Mouse (Mus musculus): ENCODE results near the gene Cep170.

Cep170 gene

DNA sequence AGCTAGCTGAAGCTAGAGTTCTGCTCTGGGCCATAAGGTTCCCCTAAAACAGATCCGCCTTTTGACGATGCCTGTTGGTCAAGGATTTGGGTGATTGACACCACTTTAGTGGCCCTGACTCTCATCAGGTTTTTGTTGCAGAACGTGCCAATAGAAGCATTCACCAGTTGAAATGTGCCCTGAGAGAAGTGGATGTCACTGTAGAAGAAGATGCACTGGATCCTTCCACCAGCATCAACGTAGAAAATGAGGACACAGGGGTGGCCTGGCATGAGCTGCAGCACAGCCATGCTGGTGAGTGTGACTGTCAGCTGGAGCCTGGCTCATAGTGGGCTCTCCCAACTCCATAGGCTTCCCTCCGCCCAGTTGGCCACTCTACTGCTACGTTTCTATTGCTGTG, 10.7 kb upstream of the Cep170 start:
- DNase-seq: no peak

- no peak for DNase-seq
These were observed 10.0 kb upstream of the Cep170 start for GRCm38 (mm10) chr1:176823889-176824288.

GRCm38 (mm10) chr1:176822949-176823348, 9.1 kb upstream of the Cep170 start:
- DNase-seq: no peak

GRCm38 (mm10) chr1:176821929-176822328, 8.1 kb upstream of the Cep170 start:
- no peak for DNase-seq

DNA sequence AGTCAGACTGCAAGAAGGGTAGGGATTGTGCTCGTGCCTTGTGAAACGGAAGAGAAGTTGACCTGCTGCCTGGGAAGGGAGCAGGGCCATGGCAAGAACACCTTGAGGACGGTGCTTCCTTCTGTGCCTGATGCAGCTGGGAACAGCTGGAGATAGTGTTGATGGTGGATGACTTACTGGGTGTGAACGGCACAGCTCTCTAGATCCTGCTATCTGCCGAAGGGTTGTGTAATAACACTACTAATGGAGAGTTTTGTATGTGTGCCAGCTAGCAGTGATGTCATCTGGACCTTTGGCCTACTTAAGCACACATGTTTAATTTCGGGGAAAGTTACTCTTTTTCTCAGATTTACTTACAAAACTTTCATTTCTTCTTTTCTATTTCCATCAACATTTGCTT, 4.9 kb upstream of the Cep170 start:
- peak; percentile 36 for DNase-seq

DNA sequence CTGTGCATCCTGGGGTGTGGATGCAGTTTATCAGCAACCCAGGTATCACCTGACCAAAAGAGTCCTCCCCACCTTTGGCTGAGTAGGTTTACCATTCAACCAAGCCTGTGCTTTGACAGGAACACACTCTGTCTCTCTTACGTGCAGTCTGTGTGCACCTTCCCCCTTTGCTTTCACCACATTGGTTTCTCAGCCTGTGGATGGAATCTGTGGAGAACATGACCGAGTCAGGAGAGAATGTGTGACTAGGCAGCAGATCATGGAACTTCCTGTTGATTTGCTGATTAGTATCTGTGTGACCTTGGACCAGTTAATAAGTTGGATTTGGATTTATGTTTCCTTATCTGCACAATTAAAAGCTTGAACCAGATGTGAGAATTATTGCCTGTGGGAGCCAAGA, 4.3 kb upstream of the Cep170 start:
- no peak for DNase-seq

- no peak for DNase-seq
These were observed 2.9 kb upstream of the Cep170 start for GRCm38 (mm10) chr1:176816728-176817127.

- peak; percentile 90 for DNase-seq
These were observed 760 bp upstream of the Cep170 start, which contains the start of gene Sdccag8 for GRCm38 (mm10) chr1:176814591-176815062. Gene Sdccag8, plus strand, starts transcription at chr1:176814660.

DNA sequence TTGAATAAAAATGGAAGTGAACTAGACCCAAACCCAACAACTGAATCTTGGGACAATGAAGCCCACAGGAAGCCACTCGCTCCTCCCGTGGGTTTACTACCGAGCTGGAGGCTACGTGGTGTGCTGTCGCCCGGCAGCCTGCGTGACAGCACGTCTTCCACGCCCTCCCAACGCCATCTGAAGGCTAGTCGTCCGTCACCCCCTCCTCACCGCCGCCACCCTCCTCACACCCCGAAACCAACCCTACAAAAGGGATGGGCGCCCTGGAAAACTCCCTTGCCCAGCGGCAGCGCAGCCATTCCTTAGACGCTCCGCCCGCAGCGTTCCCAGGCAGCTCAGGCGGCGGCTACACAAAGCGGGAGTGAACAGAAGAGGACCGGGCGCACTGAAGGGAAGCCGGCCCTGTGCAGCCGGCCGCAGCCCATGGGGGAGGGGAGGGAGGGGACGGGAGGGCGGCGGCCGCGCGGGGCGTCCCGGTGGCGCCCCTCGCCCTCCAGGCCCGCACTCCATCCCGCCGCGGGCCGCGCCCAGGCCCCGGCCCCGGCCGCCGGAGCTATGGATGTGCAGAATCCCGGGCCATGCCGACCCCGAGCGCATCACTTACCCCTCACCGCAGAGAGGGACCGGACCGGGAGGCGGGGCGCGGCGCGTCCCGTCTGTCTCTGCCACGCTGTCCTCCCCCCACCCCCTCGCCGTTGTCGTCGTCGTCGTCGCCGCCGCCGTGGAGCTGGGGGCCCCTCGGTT, 403 bp downstream of the Cep170 start:
- DNase-seq: peak; percentile 78

DNA sequence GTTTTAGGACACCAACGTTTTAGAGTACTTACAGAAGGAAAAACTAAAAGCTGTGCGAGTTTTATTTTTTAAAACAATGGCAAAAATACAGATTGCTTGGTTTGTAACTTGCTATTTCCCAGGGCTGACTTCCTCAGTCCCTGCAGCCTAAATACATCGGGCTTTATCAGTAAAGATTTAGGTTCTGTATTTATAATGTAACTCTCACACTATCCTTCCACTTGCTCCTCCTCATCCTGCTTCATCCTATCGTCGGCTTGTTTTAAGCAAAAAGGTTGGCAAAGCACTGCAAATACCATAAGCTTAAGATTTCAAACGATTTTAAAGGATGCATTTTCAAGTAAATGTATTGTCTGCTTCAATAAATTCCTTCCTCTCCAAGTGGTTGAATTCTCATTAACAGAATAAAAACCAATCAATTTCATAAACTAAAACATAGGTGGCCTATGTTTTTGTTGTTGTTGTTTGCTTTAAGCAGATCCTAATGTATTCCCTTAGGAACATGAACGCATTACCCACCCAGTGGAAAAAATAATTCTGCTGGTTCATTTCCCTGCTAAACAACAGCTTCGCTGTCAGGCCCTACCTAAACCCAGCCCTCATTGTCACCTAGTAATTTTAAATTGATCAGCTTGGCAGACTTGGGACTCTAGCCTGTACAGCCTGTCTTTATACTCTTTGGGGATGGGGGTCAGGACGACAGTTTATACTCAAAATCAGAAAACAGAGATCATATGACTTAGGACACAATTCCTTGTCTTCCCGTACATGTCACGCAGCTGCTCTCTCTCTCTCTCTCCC, 1.2 kb downstream of the Cep170 start:
- DNase-seq: no peak

DNA sequence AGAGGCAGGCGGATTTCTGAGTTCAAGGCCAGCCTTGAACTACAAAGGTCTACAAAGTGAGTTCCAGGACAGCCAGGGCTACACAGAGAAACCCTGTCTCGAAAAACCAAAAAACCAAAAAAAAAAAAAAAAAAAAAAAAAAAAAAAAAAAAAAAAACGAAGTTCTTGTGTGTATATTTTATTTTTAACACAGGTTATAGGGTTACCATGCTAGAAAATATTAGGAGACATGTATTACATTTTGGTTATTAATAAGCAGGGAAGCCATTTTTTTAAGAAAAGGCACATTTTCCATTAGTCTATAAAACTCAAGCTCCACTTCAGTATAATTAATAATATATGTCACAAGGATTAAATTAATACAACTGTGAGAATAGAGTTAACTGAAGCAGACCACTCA, 2.0 kb downstream of the Cep170 start:
- DNase-seq: no peak

GRCm38 (mm10) chr1:176810161-176810560, 3.7 kb downstream of the Cep170 start:
- DNase-seq: no peak

DNA sequence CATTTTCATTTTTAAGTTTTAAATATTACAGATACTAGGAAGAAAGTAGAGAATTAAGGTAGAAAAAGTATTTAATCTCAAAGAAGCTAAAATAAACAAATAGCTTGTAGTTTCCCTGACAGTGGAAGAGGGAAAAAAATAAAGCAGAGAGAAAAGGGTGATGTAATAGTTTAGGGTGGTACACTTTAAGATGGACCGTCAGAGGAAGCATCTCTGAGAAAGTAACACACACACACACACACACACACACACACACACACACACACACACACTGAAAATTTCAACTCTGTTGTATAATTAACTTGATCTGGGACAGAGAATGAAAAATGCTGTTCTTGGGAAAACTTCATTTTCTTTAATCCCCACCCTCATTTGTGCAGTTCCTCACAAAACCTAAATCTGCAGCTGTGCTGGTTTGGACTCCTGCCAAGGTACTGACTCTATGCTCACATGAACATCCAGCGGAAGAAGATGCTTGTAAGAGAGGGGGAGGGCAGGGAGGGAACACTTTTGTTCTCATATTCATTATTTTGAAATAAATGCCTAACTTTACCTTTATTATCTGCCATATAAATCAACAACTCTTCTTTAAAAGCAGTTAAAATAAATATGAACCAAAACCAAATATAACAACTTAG, 13.0 kb downstream of the Cep170 start:
- DNase-seq: no peak

DNA sequence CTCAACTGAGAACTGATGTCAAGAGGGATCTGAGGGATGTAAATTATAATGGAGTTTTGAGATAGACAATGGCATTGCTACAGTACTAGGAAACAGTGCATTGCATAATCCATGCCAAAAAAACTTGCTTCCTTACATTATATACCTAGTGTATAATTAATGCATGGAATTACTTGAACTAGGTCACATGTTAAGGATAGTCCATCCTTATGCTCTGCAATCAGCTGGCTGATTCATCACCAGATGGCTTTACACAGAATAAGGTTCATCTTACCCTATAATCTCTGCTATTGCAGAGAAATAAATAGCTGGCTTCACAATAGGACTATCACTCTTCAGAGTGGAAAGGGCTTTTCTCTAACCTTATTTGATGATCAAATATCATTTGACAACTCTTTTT, 15.2 kb downstream of the Cep170 start:
- no peak for DNase-seq

DNA sequence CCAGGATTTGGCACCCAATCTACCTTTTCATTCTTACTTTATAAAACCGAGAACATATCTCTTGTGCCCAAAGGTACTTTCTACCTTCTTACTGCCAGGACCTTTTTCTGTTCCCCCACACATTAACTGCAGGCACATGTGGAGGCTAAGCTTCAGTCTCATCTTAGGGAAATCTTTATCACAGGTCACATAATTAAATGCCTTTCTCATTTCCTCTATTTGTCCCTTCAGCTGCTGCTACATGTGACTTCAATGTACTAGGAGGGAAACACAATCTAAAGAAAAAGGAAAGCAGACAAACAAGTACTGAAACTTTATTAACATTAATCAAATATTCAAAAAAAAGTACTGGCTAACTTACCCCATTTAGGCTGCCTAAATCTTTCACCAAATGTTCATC, 21.7 kb downstream of the Cep170 start:
- DNase-seq: no peak

GRCm38 (mm10) chr1:176789326-176789725, 24.5 kb downstream of the Cep170 start:
- DNase-seq: no peak

- no peak for DNase-seq
These were observed 39.3 kb downstream of the Cep170 start for GRCm38 (mm10) chr1:176774533-176774932.

DNA sequence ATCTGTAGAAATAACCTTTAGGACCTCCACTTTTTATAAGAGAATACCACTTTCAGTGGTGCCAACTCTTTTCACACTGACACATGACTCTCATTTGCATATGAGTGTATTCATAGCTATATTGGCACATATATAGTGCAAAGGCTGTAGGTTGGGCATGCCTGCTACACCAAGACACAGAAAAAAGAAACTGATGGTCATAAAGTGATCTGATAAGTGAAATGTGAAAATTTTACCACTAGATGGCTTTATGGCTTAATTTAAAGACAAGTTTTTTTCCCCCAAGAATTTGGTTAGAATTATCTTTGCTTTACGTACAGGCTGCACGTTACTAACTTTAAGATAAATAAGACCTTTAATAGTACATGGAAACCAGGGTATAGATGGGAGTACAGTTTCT, 51.6 kb downstream of the Cep170 start:
- no peak for DNase-seq

DNA sequence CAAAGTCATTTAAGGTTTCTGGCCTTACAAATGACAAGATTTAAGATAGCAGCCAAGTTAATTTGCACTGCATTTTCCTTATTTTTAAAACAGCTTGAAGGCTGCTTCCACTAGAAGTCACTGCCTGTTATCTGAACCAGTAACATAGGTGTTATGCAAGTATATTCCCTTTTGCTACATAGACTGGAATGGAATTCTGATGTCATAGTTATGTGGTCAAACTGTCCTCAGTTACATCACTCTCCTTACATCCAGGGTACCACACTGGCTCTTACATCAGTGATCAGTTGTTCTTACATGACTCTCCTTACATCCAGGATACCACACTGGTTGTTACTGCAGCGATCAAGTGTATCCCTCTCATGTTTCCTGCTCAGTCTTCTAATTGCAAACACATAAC, 53.2 kb downstream of the Cep170 start:
- no peak for DNase-seq

GRCm38 (mm10) chr1:176755586-176755985, 58.3 kb downstream of the Cep170 start:
- DNase-seq: no peak

GRCm38 (mm10) chr1:176753861-176754718, 59.8 kb downstream of the Cep170 start:
- DNase-seq: no peak

DNA sequence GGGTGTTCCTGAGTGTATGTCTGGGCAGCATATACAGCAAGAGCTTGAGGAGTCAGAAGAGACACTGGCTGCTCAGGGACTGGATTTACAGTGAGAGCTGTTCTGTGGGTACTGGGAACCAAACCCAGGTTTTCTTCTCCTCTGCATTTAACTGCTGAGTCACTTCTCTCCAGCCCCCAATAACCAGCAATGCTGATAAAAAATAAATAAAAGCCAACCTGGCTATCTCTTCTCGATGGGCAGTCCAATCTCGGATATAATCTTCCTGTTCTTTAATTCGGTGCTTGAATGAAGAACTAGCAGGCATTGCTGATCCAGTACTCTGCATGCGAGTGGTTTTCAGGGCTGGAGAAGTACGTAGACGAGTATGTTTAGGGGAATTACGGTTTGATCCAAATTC, 64.2 kb downstream of the Cep170 start:
- no peak for DNase-seq

- DNase-seq: no peak
These were observed 81.0 kb downstream of the Cep170 start for GRCm38 (mm10) chr1:176732834-176733233.

All from kidney, adult 18-20 months (tissue).